Mouse (Mus musculus): ENCODE measurements at regions not wholly inside any gene's neighbourhood (a gene's known extent, or its start where the extent isn't known, plus 50 kb on each side); places are given as distances from the start of the nearest gene placed in this dataset. TPM values are rescaled to one million over a fixed set of nuclear protein-coding genes. Genes with fewer than 3 reads are reported as not detected.
A peak's percentile ranks its signal among the peaks of the same experiment; 100 is the strongest.

DNA sequence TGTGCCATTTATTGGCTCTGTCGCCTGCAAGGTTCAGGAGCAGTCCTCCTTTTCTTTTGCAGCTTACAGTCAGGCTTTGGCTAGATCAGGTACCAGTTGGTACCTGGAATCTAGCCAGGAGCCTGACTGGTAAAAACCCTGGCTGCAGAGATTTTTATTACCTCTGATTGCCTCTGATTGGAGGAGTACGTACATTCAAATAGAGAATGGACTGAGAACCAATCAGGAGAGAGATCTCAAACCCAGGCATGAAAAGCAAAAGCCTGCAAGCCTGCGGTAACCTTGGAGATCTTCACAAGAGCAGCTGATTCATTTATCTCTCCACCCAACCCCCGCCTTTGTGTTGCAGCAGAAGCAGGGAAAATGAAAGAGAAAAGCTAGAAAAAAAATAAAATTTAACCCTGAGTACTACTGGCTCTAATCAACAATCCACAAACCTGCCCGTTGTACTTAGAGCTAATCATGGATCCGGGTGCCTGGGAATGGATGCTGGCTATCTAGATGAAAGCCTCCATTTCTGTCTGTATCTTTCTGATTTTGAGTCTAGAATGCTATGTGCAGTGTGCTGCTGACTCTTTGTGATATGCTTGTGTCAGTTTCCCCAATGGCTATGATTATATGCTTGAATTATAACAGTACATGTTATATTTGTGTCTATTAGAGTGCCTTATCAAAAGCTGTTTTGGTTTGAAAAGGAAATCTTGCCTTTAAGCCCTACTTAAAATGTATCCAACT, 406.2 kb upstream of the Ndn start:
- WGBS, result 39% methylated on average over 6 of the region's 6 CpGs
- H3K27me3 ChIP-seq, result no peaks in the 10 kb centered on the region
- peak overlapping the region; percentile 39 for H3K4me2 ChIP-seq
- peak overlapping the region; percentile 93 for H3K27ac ChIP-seq
- no peak overlapping the region for H3K4me3 ChIP-seq
- no peaks in the 10 kb centered on the region for H3K9me3 ChIP-seq
- H3K9ac ChIP-seq, result no peak overlapping the region
- peak; percentile 95 for ATAC-seq (ENCODE audit: low FRiP score)
- H3K4me1 ChIP-seq (replicated peaks), result peaks cover 13% of the 10 kb centered on the region
- peaks cover 9% of the 10 kb centered on the region; the same call in 1 of the 2 replicates for H3K36me3 ChIP-seq

DNA sequence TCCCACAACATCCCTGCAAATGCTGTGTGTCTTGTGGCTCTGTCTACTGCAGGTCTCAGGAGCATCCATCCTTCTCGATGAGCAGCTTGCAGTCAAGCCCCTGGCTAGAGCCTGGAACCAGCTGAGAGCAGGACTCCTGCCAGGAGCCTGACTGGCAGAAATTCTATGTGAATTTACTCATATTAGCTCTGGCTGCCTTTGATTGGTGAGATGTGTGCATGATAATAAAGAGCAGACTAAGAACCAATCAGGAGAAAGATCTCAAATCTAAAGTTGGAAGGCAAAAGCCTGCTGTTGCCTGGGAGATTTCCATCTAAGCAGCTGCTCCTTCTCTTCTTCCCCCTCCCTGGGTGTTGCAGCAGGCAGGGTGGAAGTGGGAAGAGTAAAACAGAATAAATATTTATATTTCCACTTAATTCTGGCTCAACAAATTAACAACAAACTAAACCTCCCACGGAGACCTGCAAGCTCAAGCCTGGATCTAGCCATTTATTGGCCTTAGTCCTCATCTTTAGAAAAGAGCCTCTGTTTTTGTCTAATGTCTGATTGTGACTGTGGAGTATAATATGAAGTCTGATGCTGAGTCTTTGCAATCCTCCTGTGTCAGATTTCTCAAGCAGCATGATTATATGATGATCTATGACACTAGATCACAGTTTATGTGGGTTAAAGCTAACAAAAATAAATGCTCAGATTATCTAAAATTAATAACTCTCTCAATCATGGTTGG, 364.0 kb upstream of the Ndn start:
- 0 out of 2 replicates have a peak overlapping the region, but pooled peaks have one; percentile 3 for H3K4me3 ChIP-seq
- no peaks in the 10 kb centered on the region for H3K4me1 ChIP-seq (replicated peaks)
- H3K9ac ChIP-seq, result no peak overlapping the region
- no peaks in the 10 kb centered on the region for H3K9me3 ChIP-seq
- peak overlapping the region; percentile 58 for H3K27ac ChIP-seq
- no peaks in the 10 kb centered on the region for H3K27me3 ChIP-seq
- WGBS, result 44% methylated on average over 2 of the region's 2 CpGs
- H3K4me2 ChIP-seq, result 0 out of 2 replicates have a peak overlapping the region, but pooled peaks have one; percentile 19
- peak; percentile 88 for ATAC-seq (ENCODE audit: low FRiP score)
- H3K36me3 ChIP-seq, result no peaks in the 10 kb centered on the region; the same call in 1 of the 2 replicates

DNA sequence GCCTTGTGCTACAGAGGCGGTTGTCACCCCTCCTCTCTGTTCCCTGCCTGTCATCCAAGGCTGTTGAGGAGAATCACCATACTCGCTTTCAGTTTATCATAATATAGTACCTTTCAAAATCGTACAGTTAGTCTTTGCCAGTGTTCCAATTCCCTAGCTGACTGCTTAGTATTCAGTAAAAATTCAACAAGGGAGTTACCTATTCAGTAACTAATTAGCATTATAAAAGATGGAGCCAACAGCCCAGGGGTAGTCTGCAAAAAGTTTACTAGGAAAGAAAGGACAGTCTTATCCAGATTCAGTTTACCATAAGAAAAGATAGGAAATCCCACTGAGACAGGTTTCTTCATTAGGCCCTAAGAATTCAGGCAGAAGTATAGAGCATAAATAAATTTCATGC, 319.7 kb upstream of the Ndn start:
- 0 out of 2 replicates have a peak, but pooled peaks cover 4% of the 10 kb centered on the region for H3K9me3 ChIP-seq
- no peaks in the 10 kb centered on the region for H3K27me3 ChIP-seq
- H3K4me2 ChIP-seq, result no peak overlapping the region
- 66% methylated on average over 3 of the region's 3 CpGs for WGBS
- H3K36me3 ChIP-seq, result no peaks in the 10 kb centered on the region; the same call in 1 of the 2 replicates
- H3K27ac ChIP-seq, result no peak overlapping the region
- no peak overlapping the region for H3K9ac ChIP-seq
- no peak overlapping the region for H3K4me3 ChIP-seq
- no peaks in the 10 kb centered on the region for H3K4me1 ChIP-seq (replicated peaks)
- no peak for ATAC-seq (ENCODE audit: low FRiP score)

DNA sequence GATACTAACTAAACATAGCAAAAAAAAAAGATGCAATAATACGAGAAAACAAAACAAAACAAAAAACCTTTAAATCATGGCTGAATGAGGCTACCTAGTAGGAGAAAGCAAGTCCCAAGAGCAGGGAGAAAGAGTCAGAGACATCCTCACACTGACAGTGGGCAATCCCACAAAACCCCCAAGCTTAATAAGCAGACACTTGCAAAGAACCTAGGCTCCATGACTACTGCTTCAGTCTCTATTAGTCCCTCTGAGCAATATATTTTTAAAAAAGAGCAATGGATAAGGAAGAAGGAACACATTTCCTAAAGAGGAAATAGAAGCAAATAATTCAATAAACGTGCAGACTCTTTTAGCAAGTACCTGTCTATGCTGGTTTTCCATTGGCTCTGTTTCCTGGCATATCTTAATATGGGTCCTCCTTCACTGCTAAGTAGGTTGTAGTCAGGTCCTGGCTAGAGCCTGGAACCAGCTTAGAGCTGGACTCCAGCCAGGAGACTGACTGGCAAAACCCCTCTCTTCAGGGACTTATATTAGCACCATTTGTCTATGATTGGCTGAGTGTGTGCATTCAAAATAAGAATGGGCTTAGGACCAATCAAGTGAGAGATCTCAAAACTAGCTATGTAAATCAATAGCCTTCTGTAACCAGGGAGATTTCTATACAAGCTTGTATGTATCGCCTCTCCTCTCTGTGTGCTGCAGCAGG, 300.5 kb upstream of the Ndn start:
- ATAC-seq (ENCODE audit: low FRiP score), result peak; percentile 96
- H3K36me3 ChIP-seq, result no peaks in the 10 kb centered on the region
- 49% methylated on average over 3 of the region's 3 CpGs for WGBS
- no peaks in the 10 kb centered on the region for H3K9me3 ChIP-seq
- H3K27me3 ChIP-seq, result no peaks in the 10 kb centered on the region
- H3K4me3 ChIP-seq, result no peak overlapping the region
- no peak overlapping the region for H3K9ac ChIP-seq
- peak overlapping the region; percentile 79 for H3K27ac ChIP-seq
- peak overlapping the region; percentile 11 for H3K4me2 ChIP-seq
- no peaks in the 10 kb centered on the region for H3K4me1 ChIP-seq (replicated peaks)

DNA sequence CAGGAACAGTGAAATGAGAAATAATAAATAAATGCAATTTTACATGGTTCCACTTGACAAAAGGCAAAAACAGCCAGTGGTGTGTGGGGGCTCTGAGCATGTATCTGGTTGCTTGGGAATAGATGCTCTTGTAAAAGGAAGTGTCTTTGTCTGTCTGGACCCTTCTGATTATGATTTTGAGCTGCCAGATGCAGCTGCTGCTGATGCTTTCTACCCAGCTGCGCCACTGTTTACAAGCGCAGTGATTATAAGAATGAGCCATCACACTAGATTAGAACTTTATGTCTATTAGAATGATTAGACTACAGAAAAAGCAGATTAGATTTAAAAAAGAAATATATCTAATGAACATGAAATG, 299.9 kb upstream of the Ndn start:
- Histone ChIP-seq H3K4me2 (peak overlapping the region; percentile 11), H3K27me3 (no peaks in the 10 kb centered on the region), H3K9me3 (no peaks in the 10 kb centered on the region), H3K4me1 (replicated peaks) (no peaks in the 10 kb centered on the region), H3K36me3 (no peaks in the 10 kb centered on the region), H3K27ac (peak overlapping the region; percentile 79), H3K9ac (no peak overlapping the region), H3K4me3 (no peak overlapping the region)
- 55% methylated on average over 2 of the region's 2 CpGs for WGBS
- ATAC-seq (ENCODE audit: low FRiP score), result peak; percentile 90

DNA sequence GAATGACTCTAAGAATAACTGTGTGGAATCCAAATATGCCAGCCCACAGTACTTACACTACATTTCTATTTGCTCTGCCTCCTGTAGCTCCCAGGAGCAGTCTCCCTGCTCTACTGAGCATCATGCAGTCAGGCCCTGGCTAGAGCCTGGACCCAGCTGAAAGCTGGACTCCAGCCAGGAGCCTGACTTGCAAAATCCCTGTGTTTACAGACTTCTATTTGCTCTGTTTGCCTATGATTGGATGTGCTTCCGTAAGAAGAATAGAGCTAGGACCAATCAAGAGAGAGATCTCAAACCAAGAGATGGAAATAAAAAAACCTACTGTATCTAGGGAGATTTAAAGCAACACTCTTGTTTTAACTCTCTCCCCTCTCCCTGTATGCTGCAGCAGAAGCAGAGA, 267.8 kb upstream of the Ndn start:
- no peak overlapping the region for H3K9ac ChIP-seq
- no peaks in the 10 kb centered on the region for H3K4me1 ChIP-seq (replicated peaks)
- H3K27ac ChIP-seq, result peak overlapping the region; percentile 36
- H3K9me3 ChIP-seq, result peaks cover 7% of the 10 kb centered on the region; the same call in 1 of the 2 replicates
- WGBS, result 66% methylated on average over 1 of the region's 1 CpGs
- H3K27me3 ChIP-seq, result no peaks in the 10 kb centered on the region
- H3K4me2 ChIP-seq, result no peak overlapping the region
- peak; percentile 88 for ATAC-seq (ENCODE audit: low FRiP score)
- no peaks in the 10 kb centered on the region; the same call in 1 of the 2 replicates for H3K36me3 ChIP-seq
- no peak overlapping the region for H3K4me3 ChIP-seq

DNA sequence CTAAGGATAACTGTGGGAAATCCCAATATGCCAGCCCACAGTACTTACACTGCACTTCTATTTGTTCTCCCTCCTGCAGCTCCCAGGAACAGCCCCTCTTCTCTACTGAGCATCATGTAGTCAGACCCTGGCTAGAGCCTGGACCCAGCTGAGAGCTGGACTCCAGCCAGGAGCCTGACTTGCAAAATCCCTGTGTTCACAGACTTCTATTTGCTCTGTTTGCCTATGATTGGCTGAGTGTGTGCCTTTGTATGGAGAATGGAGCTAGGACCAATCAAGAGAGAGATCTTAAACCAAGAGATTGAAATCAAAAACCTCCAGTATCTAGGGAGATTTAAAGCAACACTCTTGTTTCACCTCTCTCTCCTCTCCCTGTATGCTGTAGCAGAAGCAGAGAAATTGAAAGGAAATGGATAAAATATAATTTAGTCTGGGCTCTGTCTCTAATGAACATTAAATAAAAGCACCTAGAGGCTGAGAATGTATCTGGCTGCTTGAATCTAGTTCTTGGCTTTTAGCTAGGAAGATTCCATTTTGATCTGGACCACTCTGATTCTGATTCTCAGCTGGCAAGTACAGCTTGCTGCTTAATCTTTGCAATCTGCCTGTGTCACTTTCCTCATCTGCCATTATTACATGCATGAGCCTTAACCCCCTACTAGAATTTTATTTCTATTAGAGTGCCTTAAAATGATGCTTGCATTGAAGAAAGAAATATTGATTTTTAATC, 261.1 kb upstream of the Ndn start:
- Histone ChIP-seq H3K27ac (peak overlapping the region; percentile 46), H3K36me3 (no peaks in the 10 kb centered on the region), H3K9me3 (no peaks in the 10 kb centered on the region), H3K9ac (no peak overlapping the region), H3K4me3 (no peak overlapping the region), H3K4me1 (replicated peaks) (peaks cover 6% of the 10 kb centered on the region; the same call in 1 of the 2 replicates), H3K4me2 (no peak overlapping the region), H3K27me3 (no peaks in the 10 kb centered on the region)
- peak; percentile 96 for ATAC-seq (ENCODE audit: low FRiP score)

Small RNAs in the stretch of these regions (microRNA-seq; reads per million reads assigned to microRNA genes)
- not detected for gene Gm24923
- not detected for gene Mir344-2
- gene Mir344f, result 17.0 reads per million, percentile 28 among the genes with 10 or more reads in this experiment
- 1.9 reads per million for gene Mir344g
- gene Mir344i, result not detected

All from hindbrain, embryonic 13.5 days (tissue).